Mouse (Mus musculus): ENCODE measurements around the gene Cfap77. TPM values are rescaled to one million over a fixed set of nuclear protein-coding genes. Genes with fewer than 3 reads are reported as not detected.
"Not testable (repeated sequence)": the region's sequence is repeated elsewhere in the genome, so short reads cannot be mapped to it uniquely, and the experiment has no call there.

Gene Cfap77
- total RNA-seq (2015; ENCODE audit: low replicate concordance) (not detected in 2 replicates), total RNA-seq (2017; ENCODE audit: low replicate concordance) (not detected in 2 replicates)

DNA sequence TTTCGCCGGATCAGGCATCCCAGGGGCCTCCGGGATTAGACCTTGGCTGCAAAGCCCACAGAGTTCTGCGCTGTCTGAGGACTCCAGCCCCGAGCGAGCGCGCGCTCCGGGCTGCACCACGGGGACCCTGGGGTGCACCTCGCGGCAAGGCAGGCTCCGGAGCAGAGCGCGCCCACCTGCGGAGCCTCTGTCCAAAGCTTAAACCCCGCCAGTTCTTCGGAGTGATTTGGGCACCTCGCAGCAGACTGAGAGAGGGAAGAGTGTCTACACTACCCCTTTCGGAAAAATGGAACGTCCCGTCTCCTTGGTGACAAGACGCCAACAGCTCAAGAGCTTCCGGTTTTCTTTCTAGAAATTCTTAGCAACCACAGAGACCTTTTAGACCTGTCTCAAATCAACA is at the start of gene Cfap77:
Gene Cfap77, minus strand, starts transcription at position 76 of the 400 bp plus-strand sequence.
- no peak for ATAC-seq (replicated peaks; ENCODE audit: low FRiP score, poor library complexity, severe bottlenecking)

DNA sequence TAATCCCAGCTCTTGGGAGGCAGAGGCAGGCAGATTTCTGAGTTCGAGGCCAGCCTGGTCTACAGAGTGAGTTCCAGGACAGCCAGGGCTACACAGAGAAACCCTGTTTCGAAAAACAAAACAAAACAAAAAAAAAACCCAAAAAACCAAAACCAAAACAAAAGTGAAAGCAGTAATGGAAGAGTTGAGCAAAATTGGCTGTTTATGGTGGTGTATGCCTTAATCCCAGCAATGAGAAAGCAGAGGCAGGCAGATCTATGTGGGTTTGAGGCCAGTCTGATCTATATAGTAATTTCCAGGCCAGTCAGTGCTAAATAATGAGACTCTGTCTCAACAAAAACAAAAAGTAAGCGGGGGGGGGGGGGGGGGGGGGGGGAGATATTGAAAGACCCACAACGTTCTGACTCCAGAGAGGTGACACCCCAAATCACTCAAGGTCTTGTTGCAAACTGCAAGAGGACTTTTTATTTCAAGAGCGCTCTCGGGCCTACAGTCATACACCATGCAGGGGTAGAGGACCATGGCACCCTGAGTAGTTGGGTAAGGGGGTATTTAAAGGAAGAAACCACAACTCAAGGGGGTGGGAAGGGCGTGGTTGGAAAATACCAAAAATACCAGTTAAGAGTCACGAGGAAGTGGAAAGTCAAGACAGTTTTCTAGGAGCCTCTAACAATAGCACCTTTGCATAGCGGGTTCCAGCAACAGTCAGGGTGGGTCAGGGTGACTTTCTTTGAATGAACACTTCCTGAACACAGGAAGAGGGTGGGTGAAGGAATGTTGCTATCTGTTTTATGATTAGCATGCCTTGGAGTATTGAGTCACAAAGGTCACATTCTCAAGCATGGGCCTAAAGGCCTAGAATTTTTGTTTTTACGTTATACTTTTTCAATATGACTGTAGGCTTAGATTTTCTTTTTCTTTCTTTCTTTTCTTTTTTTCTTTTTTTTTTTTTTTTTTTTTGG is 47.8 kb upstream of the Cfap77 start:
- ATAC-seq (replicated peaks; ENCODE audit: low FRiP score, poor library complexity, severe bottlenecking): not testable (repeated sequence)

DNA sequence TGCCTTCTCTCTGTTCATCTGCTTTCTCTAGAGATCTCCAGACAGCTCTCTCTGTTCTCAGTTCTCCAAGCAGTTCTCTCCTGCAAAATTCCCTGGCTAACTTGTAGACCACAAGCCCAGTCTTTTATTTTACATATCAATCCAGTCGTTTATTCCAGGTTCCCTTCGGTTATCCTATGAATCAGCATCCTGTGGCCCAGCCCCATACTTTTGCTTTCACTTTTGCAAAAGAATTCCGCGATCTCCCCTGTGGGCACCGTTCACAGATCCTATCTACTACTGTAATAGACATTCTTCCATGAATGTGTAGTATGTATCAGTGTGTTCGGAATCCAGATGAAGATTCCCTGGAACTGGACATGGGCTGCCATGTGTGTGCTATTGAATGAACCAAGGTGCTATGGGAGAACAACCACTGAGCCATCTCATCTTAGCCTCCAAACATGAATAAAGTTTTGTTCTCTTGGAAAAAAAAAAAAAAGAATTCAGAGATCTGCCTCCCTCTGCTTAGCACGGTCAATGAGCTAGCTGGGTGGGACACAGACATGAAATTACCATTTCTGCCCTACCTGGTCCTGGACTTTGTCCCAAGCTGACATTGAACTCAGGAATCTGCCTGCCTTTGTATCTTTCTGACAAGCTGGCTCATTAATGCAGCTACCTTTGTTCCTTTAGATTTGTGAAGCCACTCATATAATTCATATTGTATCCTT is 46.1 kb upstream of the Cfap77 start:
- ATAC-seq (replicated peaks; ENCODE audit: low FRiP score, poor library complexity, severe bottlenecking): peak; percentile 39; the same call in 1 of the 2 replicates

DNA sequence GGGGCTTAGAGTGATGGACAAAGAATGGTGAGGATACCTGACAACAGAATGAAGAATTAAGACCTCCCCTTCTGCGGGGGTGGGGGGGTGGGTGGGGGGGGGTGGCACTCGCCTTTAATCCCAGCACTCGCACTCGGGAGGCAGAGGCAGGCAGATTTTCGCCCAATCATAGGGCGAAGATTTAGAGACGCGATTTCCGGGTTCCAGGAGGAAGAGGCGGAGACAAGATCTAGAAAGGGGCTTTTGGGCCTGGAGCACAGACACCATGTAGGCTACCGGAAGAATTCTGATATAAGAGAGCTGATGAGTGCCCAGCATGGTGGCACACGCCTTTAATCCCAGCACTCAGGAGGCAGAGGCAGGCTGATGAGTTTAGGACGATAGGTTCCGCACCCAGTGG is 44.8 kb upstream of the Cfap77 start:
- no peak for ATAC-seq (replicated peaks; ENCODE audit: low FRiP score, poor library complexity, severe bottlenecking)

DNA sequence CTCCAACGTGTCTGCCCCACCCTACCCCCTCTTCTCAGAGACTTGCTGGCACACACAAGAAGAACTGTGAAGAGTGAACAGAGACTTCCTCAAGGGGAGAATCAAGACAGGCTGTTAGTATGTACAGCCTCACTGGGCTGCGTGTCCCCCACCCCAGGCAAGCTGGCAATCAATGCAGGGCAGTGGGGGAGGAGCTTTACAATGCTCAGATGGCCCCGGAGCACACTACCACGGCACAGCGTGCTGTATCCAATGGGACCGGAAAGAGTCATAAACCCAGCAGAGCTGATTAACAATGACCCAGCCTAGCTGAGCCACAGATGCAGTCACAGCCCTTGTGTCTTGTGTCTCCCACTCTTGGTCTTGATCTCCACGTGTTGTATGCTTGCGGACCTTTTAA is 43.9 kb upstream of the Cfap77 start:
- ATAC-seq (replicated peaks; ENCODE audit: low FRiP score, poor library complexity, severe bottlenecking): no peak

DNA sequence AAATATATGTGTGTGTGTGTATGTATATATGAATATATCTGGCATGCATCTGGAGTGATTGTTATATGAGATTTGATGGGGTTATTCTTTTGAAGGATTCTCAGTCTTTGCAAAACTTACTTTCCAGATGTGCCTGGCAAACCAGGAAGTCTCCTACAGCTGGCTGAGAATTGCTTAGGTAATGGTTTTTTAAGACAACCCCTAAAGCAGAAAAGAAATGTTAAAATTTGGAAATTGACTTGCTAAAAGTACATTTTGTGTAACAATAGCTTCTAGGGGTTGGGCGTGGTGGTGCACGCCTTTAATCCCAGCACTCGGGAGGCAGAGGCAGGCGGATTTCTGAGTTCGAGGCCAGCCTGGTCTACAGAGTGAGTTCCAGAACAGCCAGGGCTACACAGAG is 43.1 kb upstream of the Cfap77 start:
- not testable (repeated sequence) for ATAC-seq (replicated peaks; ENCODE audit: low FRiP score, poor library complexity, severe bottlenecking)

DNA sequence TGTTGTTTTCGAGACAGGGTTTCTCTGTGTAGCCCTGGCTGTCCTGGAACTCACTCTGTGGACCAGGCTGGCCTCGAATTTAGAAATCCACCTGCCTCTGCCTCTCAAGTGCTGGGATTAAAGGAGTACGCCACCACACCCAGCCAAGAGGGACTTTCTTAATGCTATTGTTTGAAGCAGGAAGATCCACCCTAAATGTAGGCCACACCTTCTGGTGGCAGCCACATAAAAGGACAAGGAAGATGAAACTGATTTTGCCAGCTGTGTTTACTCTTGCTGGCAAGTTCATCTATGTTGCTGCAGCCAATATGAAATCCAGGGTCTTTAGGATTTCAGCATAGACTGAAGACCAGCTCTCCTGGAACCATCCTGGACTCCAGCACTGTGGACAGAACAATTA is 42.6 kb upstream of the Cfap77 start:
- ATAC-seq (replicated peaks; ENCODE audit: low FRiP score, poor library complexity, severe bottlenecking): no peak

DNA sequence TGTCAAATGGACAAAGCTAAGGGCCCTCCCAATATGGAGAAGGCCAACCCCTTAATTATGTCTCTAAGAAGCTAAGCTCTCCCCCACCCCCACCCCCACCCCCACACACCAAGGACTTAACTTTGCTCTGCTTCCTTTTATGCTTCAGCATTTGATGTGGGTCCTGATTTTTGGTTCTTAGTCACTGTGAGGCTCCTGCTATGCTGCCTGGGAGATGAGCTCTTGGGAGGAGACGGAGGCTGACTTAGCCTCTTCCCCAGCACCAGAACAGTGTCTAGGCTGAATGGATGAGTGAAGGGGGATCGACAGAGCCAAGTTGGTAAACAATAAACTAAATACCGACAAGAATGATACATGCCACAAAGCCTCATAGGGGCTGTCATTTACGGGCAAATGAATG is 41.9 kb upstream of the Cfap77 start:
- ATAC-seq (replicated peaks; ENCODE audit: low FRiP score, poor library complexity, severe bottlenecking): no peak

DNA sequence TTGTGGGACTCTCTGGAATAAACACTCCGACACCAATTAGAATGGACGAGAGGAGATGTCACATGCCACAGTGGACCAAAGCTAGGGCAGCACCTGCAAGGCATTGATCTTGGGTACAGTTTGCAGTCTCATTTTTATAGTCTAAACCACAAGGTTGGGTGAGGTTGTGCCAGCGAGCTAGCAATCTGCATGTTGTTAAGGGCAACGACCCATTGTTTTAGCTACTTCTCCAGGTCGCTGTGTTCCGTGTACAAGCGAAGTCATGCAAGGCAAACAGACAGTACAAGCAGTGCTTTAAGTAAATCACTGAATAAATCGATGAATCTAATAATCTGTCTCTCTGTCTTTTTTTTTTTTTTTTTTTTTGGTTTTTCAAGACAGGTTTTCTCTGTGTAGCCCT is 40.8 kb upstream of the Cfap77 start:
- no peak for ATAC-seq (replicated peaks; ENCODE audit: low FRiP score, poor library complexity, severe bottlenecking)

DNA sequence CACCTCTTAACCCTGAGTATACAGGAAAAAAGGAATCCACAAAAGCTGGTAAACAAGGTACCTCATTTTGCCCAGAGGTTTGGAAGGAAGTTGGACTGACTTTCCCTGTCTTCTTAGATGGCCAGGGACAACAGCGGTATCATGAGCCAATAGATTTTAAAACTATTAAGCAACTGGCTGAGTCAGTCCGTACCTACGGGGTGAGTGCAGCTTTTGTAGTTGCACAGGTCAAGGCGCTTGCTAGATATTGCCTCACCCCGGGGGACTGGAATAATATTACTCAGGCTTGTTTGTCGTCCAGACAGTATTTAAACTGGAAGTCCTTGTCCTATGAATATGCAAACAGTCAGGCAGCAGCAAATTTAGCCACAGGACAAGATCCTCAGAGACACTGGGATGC is 34.4 kb upstream of the Cfap77 start:
- ATAC-seq (replicated peaks; ENCODE audit: low FRiP score, poor library complexity, severe bottlenecking): not testable (repeated sequence)

DNA sequence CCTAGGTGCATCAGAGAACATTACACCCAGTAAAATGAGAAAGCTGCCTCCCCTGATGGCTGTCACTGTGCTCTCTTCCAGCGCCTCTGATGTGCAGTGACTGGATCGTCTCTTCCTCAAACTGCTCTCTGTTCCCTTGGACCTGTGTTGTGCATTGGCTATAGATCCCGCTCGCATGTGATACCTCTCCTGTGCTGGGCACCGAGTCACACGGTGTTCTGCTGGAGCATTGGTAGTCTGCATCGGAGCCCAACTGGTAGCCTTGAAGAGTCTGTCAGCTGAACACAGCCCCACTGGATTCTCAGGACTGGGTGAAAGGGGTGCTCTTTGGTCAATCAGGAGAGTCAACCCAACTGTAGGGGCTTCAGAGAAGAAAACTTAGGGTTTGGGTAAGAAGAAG is 31.2 kb upstream of the Cfap77 start:
- ATAC-seq (replicated peaks; ENCODE audit: low FRiP score, poor library complexity, severe bottlenecking): no peak

DNA sequence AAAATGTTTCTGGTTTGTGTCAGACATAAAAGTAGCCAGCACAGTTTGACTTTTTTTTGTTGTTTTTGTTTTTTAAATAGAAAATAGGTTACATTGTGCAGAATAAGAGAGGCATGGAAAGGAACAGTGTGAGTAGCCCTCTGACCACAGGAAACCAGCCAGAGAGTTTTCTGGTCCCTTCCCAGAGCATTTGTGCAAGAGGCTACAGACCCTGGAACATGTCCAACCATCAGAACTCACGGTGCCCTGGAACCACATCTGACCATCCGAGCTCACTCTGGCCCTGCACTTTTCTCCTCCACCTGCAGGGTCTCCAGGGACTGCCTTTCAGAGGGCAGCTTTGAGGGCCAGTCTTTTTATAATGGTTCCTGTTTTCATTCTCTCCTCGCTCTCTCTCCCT is 27.1 kb upstream of the Cfap77 start:
- ATAC-seq (replicated peaks; ENCODE audit: low FRiP score, poor library complexity, severe bottlenecking): no peak

DNA sequence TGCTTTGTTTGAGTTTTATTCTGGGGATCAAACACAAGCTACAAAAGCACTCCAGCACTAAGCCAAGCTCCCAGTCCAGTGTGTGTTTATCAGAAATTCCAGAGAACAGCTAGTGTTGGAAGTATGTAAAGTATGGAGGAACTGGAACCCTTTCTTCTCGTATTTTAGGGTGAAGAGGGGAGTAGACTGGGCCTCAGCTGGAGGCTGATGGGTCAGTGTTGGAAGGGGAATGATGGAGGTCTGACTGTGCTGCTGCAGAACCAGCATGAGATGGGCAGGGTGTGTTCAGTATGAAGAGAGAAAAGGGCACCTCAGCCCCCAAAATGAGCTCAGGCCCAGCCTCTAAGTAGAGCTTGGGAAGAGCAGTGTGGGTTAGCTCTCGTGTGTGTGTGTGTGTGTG is 21.4 kb upstream of the Cfap77 start:
- ATAC-seq (replicated peaks; ENCODE audit: low FRiP score, poor library complexity, severe bottlenecking): no peak

DNA sequence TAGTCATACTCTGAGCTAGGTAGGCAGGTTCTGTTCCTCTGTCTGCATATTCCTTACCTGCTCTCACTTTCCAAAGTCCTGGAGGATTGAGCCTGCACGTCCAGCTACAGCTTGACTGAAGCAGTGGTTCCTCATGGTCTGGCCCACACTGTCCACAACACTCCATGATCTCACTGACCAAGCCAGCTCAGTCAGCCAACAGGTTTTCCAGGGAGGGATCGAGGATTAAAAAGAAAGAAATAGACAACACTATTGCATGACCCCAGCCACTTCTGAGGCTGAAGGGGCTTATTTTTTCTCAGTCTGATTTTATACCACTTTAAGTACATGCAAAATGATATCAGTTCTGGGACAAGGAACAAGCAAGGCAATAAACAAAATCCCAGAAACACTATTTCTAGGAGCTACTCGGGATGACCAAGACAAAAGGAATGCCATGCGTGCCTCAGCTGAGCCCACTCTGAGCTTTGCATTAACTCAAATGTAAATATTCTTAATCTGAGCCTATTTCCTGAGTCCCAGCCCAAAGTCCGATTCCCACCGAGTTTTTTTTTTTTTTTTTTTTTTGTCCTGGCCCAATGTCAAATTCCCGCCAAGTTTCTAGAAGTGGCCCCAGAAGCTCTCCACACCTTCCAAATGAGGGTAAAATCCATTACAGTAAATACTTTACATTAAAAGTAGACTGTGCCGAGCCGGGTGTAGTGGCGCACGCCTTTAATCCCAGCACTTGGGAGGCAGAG is 20.6 kb upstream of the Cfap77 start:
- ATAC-seq (replicated peaks; ENCODE audit: low FRiP score, poor library complexity, severe bottlenecking): no peak

DNA sequence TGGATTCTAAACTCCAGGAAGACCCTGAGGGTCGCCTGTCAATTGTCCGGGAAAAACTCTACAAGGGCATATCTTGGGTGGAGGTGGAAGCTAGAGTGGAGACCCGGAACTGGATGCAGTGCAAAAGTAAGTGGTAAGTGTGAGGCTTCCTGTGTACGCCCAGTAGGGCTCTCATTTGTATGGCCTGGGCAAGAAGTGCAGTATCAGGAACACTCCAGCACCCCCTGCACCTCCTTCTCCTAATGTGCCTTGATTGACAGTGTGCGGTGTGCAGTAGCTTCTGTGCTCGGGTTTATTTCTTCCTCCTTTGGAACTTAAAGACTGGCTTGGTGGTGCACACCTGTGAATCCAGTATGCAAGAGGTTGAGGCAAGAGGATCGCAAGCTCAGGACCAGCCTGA is 19.8 kb upstream of the Cfap77 start:
- ATAC-seq (replicated peaks; ENCODE audit: low FRiP score, poor library complexity, severe bottlenecking): no peak

DNA sequence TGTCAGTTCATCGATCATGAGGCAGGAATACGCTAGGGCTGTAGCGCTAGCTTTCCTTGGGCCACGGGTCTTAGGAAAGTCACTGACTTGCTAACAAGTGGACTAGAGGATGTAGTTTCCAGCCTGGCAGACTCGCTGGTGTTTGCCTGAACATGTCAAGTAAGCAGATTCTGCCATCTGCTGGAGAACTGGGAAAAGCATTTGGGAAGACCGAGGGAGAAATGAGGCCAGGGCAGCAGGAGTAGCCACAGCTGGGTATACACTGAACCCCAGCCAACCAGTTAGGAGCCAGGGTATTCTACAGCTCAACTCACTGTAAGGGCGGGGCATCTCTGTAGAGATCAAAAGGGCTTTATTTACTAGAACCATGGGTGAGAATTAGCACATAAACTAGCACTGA is 11.5 kb upstream of the Cfap77 start:
- ATAC-seq (replicated peaks; ENCODE audit: low FRiP score, poor library complexity, severe bottlenecking): no peak

DNA sequence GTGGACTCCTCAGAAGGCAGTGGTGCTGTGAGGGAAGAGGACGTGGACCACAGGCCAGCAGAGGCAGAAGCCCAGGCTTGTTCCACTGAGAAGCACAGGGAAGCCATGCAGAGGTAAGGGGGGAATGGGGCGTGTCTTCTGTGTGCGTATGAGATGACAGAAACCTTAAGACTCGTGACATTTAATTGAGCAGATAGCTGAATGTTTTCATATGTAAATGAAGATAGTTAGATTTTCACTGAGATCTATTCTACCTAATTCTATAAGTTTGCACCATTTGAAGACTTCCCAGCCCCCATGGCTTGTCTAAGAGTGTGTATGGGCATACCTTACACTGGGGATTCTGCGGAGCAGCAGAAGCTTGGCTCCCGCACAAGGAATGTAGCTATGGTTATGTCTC is 10.9 kb upstream of the Cfap77 start:
- ATAC-seq (replicated peaks; ENCODE audit: low FRiP score, poor library complexity, severe bottlenecking): no peak

DNA sequence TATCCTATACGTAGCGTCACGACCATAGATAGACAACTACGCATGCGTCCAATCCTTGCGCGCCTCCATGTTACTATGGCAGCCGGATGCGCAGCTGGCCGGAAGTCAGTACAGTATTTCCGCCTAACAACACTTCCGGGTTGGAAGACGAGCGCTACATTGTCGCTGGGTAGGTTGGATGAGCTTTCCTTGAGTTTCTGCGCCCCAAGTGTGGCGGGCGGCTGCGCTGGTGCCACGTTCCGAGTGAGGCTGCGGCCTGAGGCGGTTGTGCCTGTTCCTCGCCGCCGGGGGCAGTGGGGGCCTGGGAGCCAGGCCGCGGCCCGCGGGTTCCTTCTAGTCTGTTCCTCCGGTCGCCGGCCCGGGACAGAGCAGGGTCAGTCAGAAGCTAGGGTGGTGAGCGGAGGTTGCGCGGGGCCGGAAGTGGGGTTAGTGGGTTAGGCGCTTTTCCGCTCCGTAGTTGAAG is 5.3 kb upstream of the Cfap77 start, which contains the start of gene Ttf1:
Gene Ttf1, plus strand, starts transcription at position 128 of the 463 bp plus-strand sequence.
- ATAC-seq (replicated peaks; ENCODE audit: low FRiP score, poor library complexity, severe bottlenecking): peak; percentile 97

DNA sequence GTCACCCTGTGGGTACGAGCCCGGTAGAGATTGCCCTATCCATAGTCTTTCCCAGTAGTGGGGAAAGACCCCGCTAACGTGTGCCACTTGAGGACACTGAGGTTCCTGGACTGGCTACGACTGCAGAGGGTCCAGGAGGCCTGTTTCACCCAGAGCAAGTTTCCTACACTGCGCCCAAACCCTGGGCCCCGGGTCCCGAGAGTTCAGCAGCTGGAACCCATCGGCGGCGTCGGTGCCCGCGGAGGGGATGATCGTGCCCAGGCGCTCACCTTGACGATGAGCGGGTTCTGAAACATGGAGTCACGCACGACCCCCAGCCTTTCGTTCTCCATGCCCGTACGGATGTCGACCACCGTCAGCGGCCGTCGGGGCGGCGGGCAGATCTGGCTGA is 326 bp downstream of the Cfap77 start:
- peak; percentile 19; the same call in 1 of the 2 replicates for ATAC-seq (replicated peaks; ENCODE audit: low FRiP score, poor library complexity, severe bottlenecking)
